ENCODE assay signal across 12 mouse cellular contexts in the genomic region with DNA sequence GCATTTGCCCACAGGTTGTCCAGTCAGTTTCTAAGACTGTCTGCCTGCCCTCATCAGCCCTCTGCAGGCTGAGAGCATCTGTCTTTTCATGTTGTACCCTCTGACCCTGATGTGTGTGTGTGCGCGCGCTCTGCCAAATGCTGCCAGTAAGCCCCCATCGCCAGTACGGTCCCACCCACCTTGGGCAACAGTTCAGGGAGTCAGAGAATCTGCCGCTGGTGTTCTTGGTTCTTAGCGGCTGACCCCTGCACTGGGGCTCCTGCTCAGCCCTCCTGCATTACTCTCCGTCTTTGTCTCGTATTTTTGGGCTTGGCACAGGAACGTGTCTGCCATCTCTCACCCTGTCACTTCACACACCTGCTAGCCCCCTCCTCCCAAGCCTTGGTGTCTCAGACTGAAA. TPM values are rescaled to one million over a fixed set of nuclear protein-coding genes. Genes with fewer than 3 reads are reported as not detected.
A peak's percentile ranks its signal among the peaks of the same experiment; 100 is the strongest.
DNase-seq lines count a peak whose midpoint lies in the region; ATAC-seq and TF ChIP-seq lines count a peak whose summit lies in the region.
"Had no signal": no experiment of that assay in that cellular context is flagged by ENCODE, and none has a peak within 500 bp of the region (broad histone marks: within the 10 kb centered on the region; RNA-seq: fewer than 3 reads in every experiment).

No protein-coding gene starts in this region.

- peak; percentile 23 for DNase-seq in embryo, embryonic 10 days (ENCODE audit: low spot score)
- no peak for DNase-seq in embryo, embryonic 9.5 days (ENCODE audit: extremely low spot score)
- DNase-seq in kidney, adult 9 months = no peak
- no peak for DNase-seq in spleen, adult 2 months (ENCODE audit: low read depth in 1 of 2, low spot score in 2 of 2)
- DNase-seq in spleen, postnatal 4 days (ENCODE audit: low spot score in 2 of 2) = no peak
- DNase-seq in liver, postnatal 0 days = no peak
- no peak for DNase-seq in left cerebral cortex, adult 11 months (ENCODE audit: low spot score)
- DNase-seq: cerebellum, adult 11-12 months; heart, postnatal 10 days; layer of hippocampus, adult 9-11 months; thymus, postnatal 14 days had no signal

- 39% methylated on average over 10 of the region's 10 CpGs for WGBS in kidney, embryonic 14.5 days
- WGBS in spleen, adult 2 months = 68% methylated on average over 10 of the region's 10 CpGs
- WGBS in liver, postnatal 0 days (ENCODE audit: insufficient replicate concordance) = 48% methylated on average over 10 of the region's 10 CpGs

- no peak for TF ChIP-seq EP300 in liver, postnatal 0 days (IDR thresholded peaks at IDR 0.05; ENCODE audit: low read depth)

- no peak for TF ChIP-seq POLR2A in spleen, adult 2 months (IDR thresholded peaks at IDR 0.05; ENCODE audit: low read depth, low read length)

- peaks cover 13% of the 10 kb centered on the region for H3K4me1 ChIP-seq in kidney, embryonic 14.5 days (ENCODE audit: control insufficient read depth, insufficient read depth, low read length)
- peaks cover 41% of the 10 kb centered on the region; the same call in 1 of the 2 replicates for H3K4me1 ChIP-seq in spleen, adult 2 months (ENCODE audit: control insufficient read depth, insufficient read depth, insufficient read length)
- peaks cover 80% of the 10 kb centered on the region for H3K4me1 ChIP-seq in liver, postnatal 0 days (ENCODE audit: insufficient read depth)

- H3K9ac ChIP-seq in kidney, embryonic 14.5 days (ENCODE audit: low read depth, low read length) = no peak overlapping the region
- peak overlapping the region; percentile 59 for H3K9ac ChIP-seq in liver, postnatal 0 days (replicated peaks)

- TF ChIP-seq CTCF in spleen, adult 2 months (IDR thresholded peaks at IDR 0.05; ENCODE audit: extremely low read depth, insufficient read depth, insufficient read length, insufficient replicate concordance) = no peak
- TF ChIP-seq CTCF in liver, postnatal 0 days (IDR thresholded peaks at IDR 0.05; ENCODE audit: low read depth) = no peak

- H3K27ac ChIP-seq in kidney, embryonic 14.5 days (ENCODE audit: low read depth, low read length) = no peak overlapping the region; the same call in 1 of the 2 replicates
- H3K27ac ChIP-seq in spleen, adult 2 months (ENCODE audit: insufficient read depth, low read length) = 0 out of 2 replicates have a peak overlapping the region, but pooled peaks have one; percentile 11
- peak overlapping the region; percentile 98 for H3K27ac ChIP-seq in liver, postnatal 0 days (ENCODE audit: low read depth)

- H3K4me3 ChIP-seq in kidney, embryonic 14.5 days (ENCODE audit: low read length) = no peak overlapping the region
- H3K4me3 ChIP-seq in spleen, adult 2 months (ENCODE audit: extremely low read depth, insufficient read depth, insufficient read length) = no peak overlapping the region
- H3K4me3 ChIP-seq in liver, postnatal 0 days (ENCODE audit: low read depth, low read length) = peak overlapping the region; percentile 32

- no peak for ATAC-seq in kidney, embryonic 14.5 days (ENCODE audit: low FRiP score, low TSS enrichment)
- ATAC-seq in liver, postnatal 0 days = no peak

- H3K4me2 ChIP-seq in kidney, embryonic 14.5 days (replicated peaks; ENCODE audit: low read depth, low read length) = 0 out of 2 replicates have a peak overlapping the region, but pooled peaks have one; percentile 8
- peak overlapping the region; percentile 85 for H3K4me2 ChIP-seq in liver, postnatal 0 days (ENCODE audit: low read depth, low read length)

- no peaks in the 10 kb centered on the region for H3K36me3 ChIP-seq in kidney, embryonic 14.5 days (ENCODE audit: control insufficient read depth, insufficient read depth, low read length)
- H3K36me3 ChIP-seq in spleen, adult 2 months (ENCODE audit: control insufficient read depth, insufficient read depth, low read length) = no peaks in the 10 kb centered on the region
- H3K36me3 ChIP-seq in liver, postnatal 0 days (replicated peaks; ENCODE audit: insufficient read depth, low read length) = peaks cover 6% of the 10 kb centered on the region; the same call in 1 of the 2 replicates

- H3K27me3 ChIP-seq in kidney, embryonic 14.5 days (ENCODE audit: control insufficient read depth, insufficient read depth, low read length) = no peaks in the 10 kb centered on the region
- H3K27me3 ChIP-seq in spleen, adult 2 months (ENCODE audit: control insufficient read depth, insufficient read depth, low read length) = no peaks in the 10 kb centered on the region
- no peaks in the 10 kb centered on the region for H3K27me3 ChIP-seq in liver, postnatal 0 days (ENCODE audit: insufficient read depth, low read length)

- no peaks in the 10 kb centered on the region for H3K9me3 ChIP-seq in kidney, embryonic 14.5 days (ENCODE audit: control insufficient read depth, low read length)
- no peaks in the 10 kb centered on the region for H3K9me3 ChIP-seq in liver, postnatal 0 days (ENCODE audit: low read length)

RNA-seq across cellular contexts. Expression of a gene that starts 17.1 kb away (rescaled TPM):
- 11.7 and 16.3 TPM in 2 replicates for polyA plus RNA-seq in kidney, embryonic 14.5 days (2014; fragmentation: Nextera tagmentation; extraction: Ambion mirVana)
- 18.4 and 26.6 TPM in 2 replicates for polyA plus RNA-seq in spleen, adult 2 months (2012; rRNA removed)
- 40.5 and 41.9 TPM in 2 replicates for polyA plus RNA-seq in liver, postnatal 0 days (2015; fragmentation: Nextera tagmentation; extraction: Ambion mirVana)

RNA-seq across cellular contexts. Expression of a gene that starts 21.1 kb away (rescaled TPM):
- polyA plus RNA-seq in kidney, embryonic 14.5 days (2014; fragmentation: Nextera tagmentation; extraction: Ambion mirVana) = 49.2 and 70.7 TPM in 2 replicates
- 45.1 and 60.7 TPM in 2 replicates for polyA plus RNA-seq in spleen, adult 2 months (2012; rRNA removed)
- 30.5 and 33.4 TPM in 2 replicates for polyA plus RNA-seq in liver, postnatal 0 days (2015; fragmentation: Nextera tagmentation; extraction: Ambion mirVana)
